Mouse (Mus musculus) embryonic fibroblast, embryonic 13.5 days (primary cell): ENCODE measurements around the gene Itga9.

ENCODE experiments used
- CTCF ChIP-seq: IDR thresholded peaks from 2 replicates; pipeline ENCODE4 v1.5.1; 2011; ENCODE audit warnings: mild to moderate bottlenecking, control low read depth, low read length, moderate library complexity, borderline replicate concordance; ENCODE audit not compliant: insufficient read depth
- POLR2A ChIP-seq: IDR thresholded peaks from 2 replicates; pipeline ENCODE4 v1.6.1; 2011; ENCODE audit warnings: low read depth, mild to moderate bottlenecking, control low read depth, low read length, moderate library complexity

DNA sequence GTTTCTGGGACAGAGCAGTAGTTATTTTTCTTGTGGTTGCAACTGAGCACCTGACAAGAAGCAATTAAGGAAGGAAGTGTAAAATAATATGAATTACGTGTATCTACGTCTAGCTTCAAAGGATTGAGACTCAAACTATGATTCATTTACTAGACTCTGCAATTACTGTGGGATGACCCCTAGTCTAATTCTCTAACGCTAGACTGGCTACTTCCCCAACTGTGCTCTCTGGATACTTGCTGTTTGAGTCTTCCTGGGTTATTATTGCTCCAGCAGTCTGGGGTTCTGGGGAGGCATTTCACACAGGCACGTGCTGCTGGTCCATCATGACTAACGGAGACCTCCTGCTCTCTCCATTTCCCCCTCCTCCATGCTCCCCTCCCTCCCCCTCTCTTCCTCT is 10.7 kb downstream of the Itga9 start:
- TF ChIP-seq POLR2A (no peak), CTCF (no peak)
